ENCODE assay signal across 10 mouse cellular contexts in genomic region chr4:57202660-57203361, GRCm38 (mm10). TPM values are rescaled to one million over a fixed set of nuclear protein-coding genes. Genes with fewer than 3 reads are reported as not detected.
DNase-seq lines count a peak whose midpoint lies in the region; ATAC-seq lines count a peak whose summit lies in the region.
"Had no signal": no experiment of that assay in that cellular context is flagged by ENCODE, and none has a peak within 500 bp of the region (broad histone marks: within the 10 kb centered on the region; RNA-seq: fewer than 3 reads in every experiment).

No protein-coding gene starts in this region.

- no peaks in the 10 kb centered on the region for H3K27me3 ChIP-seq in embryonic facial prominence, embryonic 11.5 days (ENCODE audit: control insufficient read depth, insufficient read depth, low read length)

- no peak overlapping the region for H3K9ac ChIP-seq in embryonic facial prominence, embryonic 11.5 days (replicated peaks; ENCODE audit: low read length)

- 49% methylated on average over 10 of the region's 10 CpGs for WGBS in embryonic facial prominence, embryonic 11.5 days

- no peak overlapping the region for H3K4me3 ChIP-seq in embryonic facial prominence, embryonic 11.5 days (ENCODE audit: low read depth, low read length)

- peak; percentile 56 for DNase-seq in urinary bladder, postnatal 14 days (ENCODE audit: low spot score)
- no peak for DNase-seq in urinary bladder, postnatal 10 days (ENCODE audit: low spot score)
- DNase-seq in embryonic facial prominence, embryonic 11.5 days (ENCODE audit: low spot score): peak; percentile 50
- DNase-seq in heart, postnatal 4 days: peak; percentile 14
- peak; percentile 66 for DNase-seq in yolk sac, embryonic 10.5 days (ENCODE audit: low spot score)
- DNase-seq in spleen, postnatal 4 days (ENCODE audit: low spot score in 2 of 2): no peak
- no peak for DNase-seq in spleen, adult 18-20 months
- DNase-seq: right cerebral cortex, postnatal 14 days had no signal

- no peak overlapping the region for H3K27ac ChIP-seq in embryonic facial prominence, embryonic 11.5 days (replicated peaks; ENCODE audit: low read depth, low read length)
- H3K27ac ChIP-seq: macrophage had no signal

- H3K4me2 ChIP-seq in embryonic facial prominence, embryonic 11.5 days (ENCODE audit: low read depth, low read length): no peak overlapping the region

- H3K9me3 ChIP-seq in embryonic facial prominence, embryonic 11.5 days (replicated peaks; ENCODE audit: control insufficient read depth, low read length): no peaks in the 10 kb centered on the region

- no peaks in the 10 kb centered on the region; the same call in 1 of the 2 replicates for H3K4me1 ChIP-seq in embryonic facial prominence, embryonic 11.5 days (ENCODE audit: control insufficient read depth, insufficient read depth, low read length)

- no peaks in the 10 kb centered on the region for H3K36me3 ChIP-seq in embryonic facial prominence, embryonic 11.5 days (replicated peaks; ENCODE audit: control insufficient read depth, insufficient read depth, low read depth, low read length)

- no peak for ATAC-seq in embryonic facial prominence, embryonic 11.5 days (replicated peaks; ENCODE audit: insufficient number of reproducible peaks, low FRiP score, low TSS enrichment, low read depth)
- ATAC-seq in megakaryocyte-erythroid progenitor cell, adult 5-6 weeks (replicated peaks; ENCODE audit: low FRiP score, low TSS enrichment, poor library complexity, severe bottlenecking): no peak

RNA-seq across cellular contexts. Expression of gene Epb41l4b, which starts 59.6 kb away (rescaled TPM):
- polyA plus RNA-seq in embryonic facial prominence, embryonic 11.5 days (2014; fragmentation: Nextera tagmentation; extraction: Ambion mirVana): 2.0 TPM in 2 replicates
- total RNA-seq in heart, postnatal 4 days (2021): 1 to 10 TPM; 4.9 to 5.4 TPM
- 1.6 and 3.5 TPM in 2 replicates for total RNA-seq in megakaryocyte-erythroid progenitor cell, adult 5-6 weeks (2014; fragmentation: Nextera tagmentation)
- 0.47 and 3.0 TPM in 2 replicates for total RNA-seq in megakaryocyte-erythroid progenitor cell, adult 5-6 weeks (2017)
- polyA plus RNA-seq: macrophage had no signal

Comparison
In these comparisons a context has a peak if more than half of its experiments do, and no peak if none do; other contexts are left out.
1. DNase-seq: peak in urinary bladder, postnatal 14 days (single experiment), embryonic facial prominence, embryonic 11.5 days (single experiment), heart, postnatal 4 days (single experiment) and yolk sac, embryonic 10.5 days (single experiment); none in urinary bladder, postnatal 10 days (single experiment), spleen, postnatal 4 days (0 of 2) and spleen, adult 18-20 months (0 of 2).